Mouse (Mus musculus): ENCODE measurements around the gene Ptafr. TPM values are rescaled to one million over a fixed set of nuclear protein-coding genes. Genes with fewer than 3 reads are reported as not detected.

Ptafr gene
- total and polyA plus RNA-seq, 3 experiments: 0.31 to 1.1 TPM; not detected in 1

GRCm38 (mm10) chr4:132592958-132593357 lies 29.1 kb downstream of the Ptafr start (continued):
- TF ChIP-seq MYC (IDR thresholded peaks at IDR 0.05; ENCODE audit: low read depth, low read length) (no peak), ZMIZ1 (IDR thresholded peaks at IDR 0.05; ENCODE audit: low read depth, low read length) (no peak), RAD21 (IDR thresholded peaks at IDR 0.05; ENCODE audit: low read depth, low read length) (no peak), MAZ (IDR thresholded peaks at IDR 0.05; ENCODE audit: low read depth, low read length) (no peak), USF1 (IDR thresholded peaks at IDR 0.05; ENCODE audit: low read depth, low read length) (peak; percentile 40), KAT2A (IDR thresholded peaks at IDR 0.05; ENCODE audit: insufficient replicate concordance, low read length) (no peak), TCF12 (IDR thresholded peaks at IDR 0.05; ENCODE audit: low read depth, low read length) (no peak), ETS1 (conservative IDR thresholded peaks at IDR 0.05; ENCODE audit: low read depth, low read length) (peak; percentile 56), PAX5 (IDR thresholded peaks at IDR 0.05; ENCODE audit: low read length) (no peak), RCOR1 (conservative IDR thresholded peaks at IDR 0.05; ENCODE audit: low read depth, low read length) (0 out of 2 replicates have a peak, but pooled peaks have one; percentile 51), CHD2 (IDR thresholded peaks at IDR 0.05; ENCODE audit: low read length) (no peak), MEF2A (IDR thresholded peaks at IDR 0.05; ENCODE audit: borderline replicate concordance, low read depth, low read length) (no peak), POLR2A (IDR thresholded peaks at IDR 0.05; ENCODE audit: low read depth, low read length) (no peak)

- dilution Hi-C loops (cut with MboI; ENCODE audit: extremely low pct_ligation_motif_present, extremely low pct_unique_long_range_greater_than_20kb, low sequenced_read_pairs) (no loop called here), in situ Hi-C loops (cut with MboI; ENCODE audit: low pct_ligation_motif_present, low pct_unique_long_range_greater_than_20kb, low sequenced_read_pairs) (no loop called here)
- Histone ChIP-seq H3K27ac (ENCODE audit: insufficient read depth, low read depth) (no peak overlapping the region), H3K79me2 (replicated peaks; ENCODE audit: control insufficient read depth, extremely low read depth, insufficient read depth, poor library complexity, severe bottlenecking) (no peaks in the 10 kb centered on the region), H3K27me3 (replicated peaks) (no peaks in the 10 kb centered on the region), H3K9me3 (replicated peaks; ENCODE audit: low read length) (peaks cover 2% of the 10 kb centered on the region), H3K4me1 (ENCODE audit: control insufficient read depth in 1 of 2, insufficient read depth in 2 of 2) (peaks cover 0 to 41% of the 10 kb centered on the region in 2 experiments; a peak in 2 of 4 replicates), H3K4me3 (replicated peaks in 1 of 3; ENCODE audit: low read depth in 2 of 3, low read length in 2 of 3, poor library complexity in 1 of 3) (no peak overlapping the region), H3K4me2 (ENCODE audit: insufficient read depth, low read depth, poor library complexity, severe bottlenecking) (no peak overlapping the region), H3K36me3 (replicated peaks in 1 of 2; ENCODE audit: control insufficient read depth in 1 of 2, insufficient read depth in 1 of 2, low read length in 1 of 2) (no peaks in the 10 kb centered on the region), H3K9ac (ENCODE audit: insufficient read depth, low read depth) (no peak overlapping the region)
- DNase-seq (ENCODE audit: extremely low read depth): no peak
- TF ChIP-seq HCFC1 (IDR thresholded peaks at IDR 0.05; ENCODE audit: low read depth, low read length) (no peak), UBTF (IDR thresholded peaks at IDR 0.05; ENCODE audit: low read depth, low read length) (no peak), USF1 (IDR thresholded peaks at IDR 0.05; ENCODE audit: low read depth, low read length) (no peak), CHD2 (IDR thresholded peaks at IDR 0.05; ENCODE audit: low read length) (no peak), JUND (conservative IDR thresholded peaks at IDR 0.05; ENCODE audit: low read depth, low read length) (no peak), MAZ (IDR thresholded peaks at IDR 0.05; ENCODE audit: low read depth, low read length) (no peak), BHLHE40 (IDR thresholded peaks at IDR 0.05; ENCODE audit: low read depth, low read length) (no peak), TBP (conservative IDR thresholded peaks at IDR 0.05; ENCODE audit: low read depth, low read length) (no peak), MEF2A (IDR thresholded peaks at IDR 0.05; ENCODE audit: borderline replicate concordance, low read depth, low read length) (no peak), NRF1 (IDR thresholded peaks at IDR 0.05; ENCODE audit: low read depth, low read length) (no peak), ZKSCAN1 (IDR thresholded peaks at IDR 0.05; ENCODE audit: borderline replicate concordance, low read depth, low read length) (no peak), EP300 (IDR thresholded peaks at IDR 0.05; ENCODE audit: low read length) (no peak), E2F4 (IDR thresholded peaks at IDR 0.05; ENCODE audit: insufficient replicate concordance, low read depth, low read length) (no peak), CHD1 (IDR thresholded peaks at IDR 0.05; ENCODE audit: low read depth, low read length) (no peak), ZC3H11A (IDR thresholded peaks at IDR 0.05; ENCODE audit: low read depth, low read length) (no peak), MAX (IDR thresholded peaks at IDR 0.05; ENCODE audit: low read length) (no peak)
Measured at GRCm38 (mm10) chr4:132594191-132594590, 30.3 kb downstream of the Ptafr start.

All from CH12.LX (cell line).